Mouse (Mus musculus) limb, embryonic 13.5 days (tissue): Measurements from ENCODE around the gene Vnn3. TPM values are rescaled to one million over a fixed set of nuclear protein-coding genes. Genes with fewer than 3 reads are reported as not detected.

ENCODE experiments used
- ATAC-seq: fragments of 200-750 bp; cut with Nextera tagmentation; 2 replicates; pipeline ENCODE4 v1.8.0; 2017; ENCODE audit warnings: low read depth, moderate number of reproducible peaks, moderate TSS enrichment; ENCODE audit not compliant: low FRiP score
- H3K27ac ChIP-seq: fragments of 300-500 bp; sonication (generic); 2 replicates; pipeline ENCODE4 v1.5.1; 2015; ENCODE audit warnings: inconsistent platforms, mild to moderate bottlenecking, moderate library complexity
- H3K27me3 ChIP-seq: fragments of 300-500 bp; sonication (generic); 2 replicates; pipeline ENCODE4 v1.6.1; 2015; ENCODE audit warnings: mild to moderate bottlenecking, inconsistent platforms
- H3K36me3 ChIP-seq: fragments of 300-500 bp; sonication (generic); 2 replicates; pipeline ENCODE4 v1.6.1; 2015; ENCODE audit warnings: inconsistent platforms, mild to moderate bottlenecking, moderate library complexity
- H3K4me1 ChIP-seq: fragments of 300-500 bp; sonication (generic); 2 replicates; pipeline ENCODE4 v1.6.1; 2015; ENCODE audit warnings: inconsistent platforms
- H3K4me2 ChIP-seq: fragments of 300-500 bp; sonication (generic); replicated peaks from 2 replicates; pipeline ENCODE4 v1.6.1; 2015; ENCODE audit warnings: inconsistent platforms, mild to moderate bottlenecking, moderate library complexity
- H3K4me3 ChIP-seq: fragments of 300-500 bp; sonication (generic); 2 replicates; pipeline ENCODE4 v1.5.1; 2015; ENCODE audit warnings: moderate library complexity, mild to moderate bottlenecking, inconsistent platforms
- H3K9ac ChIP-seq: fragments of 300-500 bp; sonication (generic); 2 replicates; pipeline ENCODE4 v1.6.1; 2015; ENCODE audit warnings: mild to moderate bottlenecking, inconsistent platforms
- H3K9me3 ChIP-seq: fragments of 300-500 bp; sonication (generic); 2 replicates; pipeline ENCODE4 v1.6.1; 2016; ENCODE audit warnings: inconsistent platforms
- WGBS: fragments of 180-500 bp; shearing (Covaris S2); methylation state at CpG from one replicate; pipeline ENCODE4 v1.1.7; 2015; 5-methylcytosine and 5-hydroxymethylcytosine counted together
- polyA plus RNA-seq: library from polyadenylated mRNA; unstranded; fragments of >200 nt; fragmentation: Nextera tagmentation; extraction: Ambion mirVana; gene quantifications from 2 replicates; pipeline ENCODE4 v1.2.1, GENCODE M21; 2015

The Vnn3 gene
- polyA plus RNA-seq, 1 experiment from 2014 or later, result not detected

GRCm38 (mm10) chr10:23837115-23837514 is 14.1 kb upstream of the Vnn3 start:
- Histone ChIP-seq H3K36me3 (no peaks in the 10 kb centered on the region), H3K27ac (no peak overlapping the region), H3K27me3 (no peaks in the 10 kb centered on the region), H3K9ac (no peak overlapping the region), H3K9me3 (no peaks in the 10 kb centered on the region), H3K4me1 (no peaks in the 10 kb centered on the region), H3K4me3 (no peak overlapping the region), H3K4me2 (no peak overlapping the region)
- WGBS, result 54% methylated on average over 3 of the region's 3 CpGs
- no peak for ATAC-seq

GRCm38 (mm10) chr10:23838910-23839309 is 12.4 kb upstream of the Vnn3 start:
- no peak for ATAC-seq
- Histone ChIP-seq H3K36me3 (no peaks in the 10 kb centered on the region), H3K27me3 (no peaks in the 10 kb centered on the region), H3K4me3 (no peak overlapping the region), H3K27ac (no peak overlapping the region), H3K4me1 (no peaks in the 10 kb centered on the region), H3K9ac (no peak overlapping the region), H3K4me2 (no peak overlapping the region), H3K9me3 (no peaks in the 10 kb centered on the region)
- 93% methylated on average over 3 of the region's 3 CpGs for WGBS

GRCm38 (mm10) chr10:23839368-23839767 is 11.9 kb upstream of the Vnn3 start:
- no peaks in the 10 kb centered on the region for H3K9me3 ChIP-seq
- no peak for ATAC-seq
- H3K4me1 ChIP-seq, result no peaks in the 10 kb centered on the region
- H3K4me2 ChIP-seq, result no peak overlapping the region
- H3K4me3 ChIP-seq, result no peak overlapping the region
- H3K27ac ChIP-seq, result no peak overlapping the region
- no peaks in the 10 kb centered on the region for H3K27me3 ChIP-seq
- no peak overlapping the region for H3K9ac ChIP-seq
- H3K36me3 ChIP-seq, result no peaks in the 10 kb centered on the region
- WGBS, result 37% methylated on average over 9 of the region's 9 CpGs

- Histone ChIP-seq H3K4me3 (no peak overlapping the region), H3K4me2 (no peak overlapping the region), H3K27ac (no peak overlapping the region), H3K4me1 (no peaks in the 10 kb centered on the region), H3K9me3 (no peaks in the 10 kb centered on the region), H3K9ac (no peak overlapping the region), H3K36me3 (no peaks in the 10 kb centered on the region), H3K27me3 (no peaks in the 10 kb centered on the region)
- WGBS, result 79% methylated on average over 4 of the region's 4 CpGs
- no peak for ATAC-seq
Observed at GRCm38 (mm10) chr10:23840496-23840895, 10.8 kb upstream of the Vnn3 start.

GRCm38 (mm10) chr10:23852096-23852495 is 834 bp downstream of the Vnn3 start:
- H3K4me1 ChIP-seq, result no peaks in the 10 kb centered on the region
- no peak overlapping the region for H3K9ac ChIP-seq
- H3K27me3 ChIP-seq, result no peaks in the 10 kb centered on the region
- no peaks in the 10 kb centered on the region for H3K36me3 ChIP-seq
- ATAC-seq, result no peak
- 75% methylated on average over 2 of the region's 2 CpGs for WGBS
- H3K27ac ChIP-seq, result no peak overlapping the region
- H3K9me3 ChIP-seq, result no peaks in the 10 kb centered on the region
- H3K4me3 ChIP-seq, result no peak overlapping the region
- H3K4me2 ChIP-seq, result no peak overlapping the region

- no peak overlapping the region for H3K4me3 ChIP-seq
- WGBS, result 65% methylated on average over 9 of the region's 9 CpGs
- H3K4me1 ChIP-seq, result no peaks in the 10 kb centered on the region
- peaks cover 10% of the 10 kb centered on the region for H3K9me3 ChIP-seq
- H3K27me3 ChIP-seq, result no peaks in the 10 kb centered on the region
- H3K9ac ChIP-seq, result no peak overlapping the region
- ATAC-seq, result no peak
- no peak overlapping the region for H3K4me2 ChIP-seq
- no peaks in the 10 kb centered on the region for H3K36me3 ChIP-seq
- H3K27ac ChIP-seq, result no peak overlapping the region
Observed at GRCm38 (mm10) chr10:23864362-23865312, 13.4 kb downstream of the Vnn3 start.

- H3K9me3 ChIP-seq, result no peaks in the 10 kb centered on the region
- ATAC-seq, result no peak
- H3K4me2 ChIP-seq, result no peak overlapping the region
- no peak overlapping the region for H3K9ac ChIP-seq
- no peak overlapping the region for H3K27ac ChIP-seq
- no peaks in the 10 kb centered on the region for H3K36me3 ChIP-seq
- no peaks in the 10 kb centered on the region for H3K4me1 ChIP-seq
- no peaks in the 10 kb centered on the region for H3K27me3 ChIP-seq
- H3K4me3 ChIP-seq, result no peak overlapping the region
- 88% methylated on average over 6 of the region's 6 CpGs for WGBS
Observed at GRCm38 (mm10) chr10:23880695-23881094, 29.4 kb downstream of the Vnn3 start.

GRCm38 (mm10) chr10:23884910-23885309 is 33.6 kb downstream of the Vnn3 start:
- no peaks in the 10 kb centered on the region for H3K4me1 ChIP-seq
- no peak for ATAC-seq
- H3K27ac ChIP-seq, result no peak overlapping the region
- H3K36me3 ChIP-seq, result no peaks in the 10 kb centered on the region
- H3K4me2 ChIP-seq, result no peak overlapping the region
- WGBS, result 85% methylated on average over 1 of the region's 1 CpGs
- no peak overlapping the region for H3K4me3 ChIP-seq
- no peaks in the 10 kb centered on the region for H3K9me3 ChIP-seq
- no peak overlapping the region for H3K9ac ChIP-seq
- no peaks in the 10 kb centered on the region for H3K27me3 ChIP-seq

GRCm38 (mm10) chr10:23886060-23886459 is 34.8 kb downstream of the Vnn3 start:
- H3K4me3 ChIP-seq, result no peak overlapping the region
- no peaks in the 10 kb centered on the region for H3K27me3 ChIP-seq
- no peaks in the 10 kb centered on the region for H3K4me1 ChIP-seq
- H3K4me2 ChIP-seq, result no peak overlapping the region
- H3K9ac ChIP-seq, result no peak overlapping the region
- no peak overlapping the region for H3K27ac ChIP-seq
- H3K9me3 ChIP-seq, result no peaks in the 10 kb centered on the region
- no peak for ATAC-seq
- WGBS, result 84% methylated on average over 3 of the region's 3 CpGs
- no peaks in the 10 kb centered on the region for H3K36me3 ChIP-seq

GRCm38 (mm10) chr10:23892987-23893386 is 41.7 kb downstream of the Vnn3 start:
- WGBS, result 88% methylated on average over 1 of the region's 1 CpGs
- no peak overlapping the region for H3K27ac ChIP-seq

GRCm38 (mm10) chr10:23894601-23895349 is 43.5 kb downstream of the Vnn3 start, which contains the start of gene Vnn1:
Vnn1 (plus strand) TSS chr10:23894688.
- no peak within 1 kb of the TSS for H3K27ac ChIP-seq
- WGBS, result 20% methylated on average over 21 of the region's 21 CpGs
- peaks cover 12% of the 10 kb centered on the region; the same call in 1 of the 2 replicates for H3K4me1 ChIP-seq
- H3K9ac ChIP-seq, result peak within 1 kb of the TSS; percentile 53
- H3K4me3 ChIP-seq, result peak within 1 kb of the TSS; percentile 38
- no peaks in the 10 kb centered on the region for H3K9me3 ChIP-seq
- ATAC-seq, result no peak
- peak within 1 kb of the TSS; percentile 71 for H3K4me2 ChIP-seq
- H3K27me3 ChIP-seq, result no peaks in the 10 kb centered on the region
- no peaks in the 10 kb centered on the region for H3K36me3 ChIP-seq

More at GRCm38 (mm10) chr10:23892987-23893386, 41.7 kb downstream of the Vnn3 start:
- no peak for ATAC-seq
- Histone ChIP-seq H3K36me3 (no peaks in the 10 kb centered on the region), H3K4me2 (no peak overlapping the region), H3K9ac (no peak overlapping the region), H3K4me3 (no peak overlapping the region), H3K27me3 (no peaks in the 10 kb centered on the region), H3K9me3 (no peaks in the 10 kb centered on the region), H3K4me1 (peaks cover 12% of the 10 kb centered on the region; the same call in 1 of the 2 replicates)

GRCm38 (mm10) chr10:23895376-23895775 is 44.1 kb downstream of the Vnn3 start:
- Histone ChIP-seq H3K9ac (no peak overlapping the region), H3K4me3 (no peak overlapping the region), H3K27ac (no peak overlapping the region), H3K36me3 (no peaks in the 10 kb centered on the region), H3K9me3 (no peaks in the 10 kb centered on the region), H3K27me3 (no peaks in the 10 kb centered on the region), H3K4me1 (peaks cover 12% of the 10 kb centered on the region; the same call in 1 of the 2 replicates), H3K4me2 (no peak overlapping the region)
- WGBS, result 62% methylated on average over 7 of the region's 7 CpGs
- no peak for ATAC-seq
